Mouse (Mus musculus): ENCODE measurements around the gene Gm15097.
"Not testable (repeated sequence)": the region's sequence is repeated elsewhere in the genome, so short reads cannot be mapped to it uniquely, and the experiment has no call there.

The Gm15097 gene

DNA sequence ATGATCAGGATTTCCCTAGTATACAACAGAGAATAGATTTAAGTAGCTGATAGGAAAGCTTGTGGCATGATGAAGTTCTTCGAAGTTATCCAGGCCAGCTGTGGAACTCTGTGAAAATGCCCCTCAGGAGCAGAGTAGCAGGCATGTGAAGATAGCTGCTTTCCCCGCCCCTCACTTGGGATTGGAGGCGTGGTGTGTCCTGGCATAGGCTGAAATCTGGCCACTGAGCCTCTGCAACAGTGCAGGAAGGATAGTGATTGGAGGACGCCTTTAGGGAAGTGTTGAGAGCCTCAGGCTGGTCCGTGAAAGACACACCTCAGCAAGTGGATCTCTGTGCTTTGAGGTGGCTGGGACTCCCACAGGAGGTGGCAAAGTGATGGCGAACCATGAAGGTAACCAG is at the start of gene Gm15097:
Gm15097 (plus strand) TSS at position 301 of the 400 bp plus-strand sequence.
- DNase-seq (ENCODE audit: low spot score): not testable (repeated sequence)

DNA sequence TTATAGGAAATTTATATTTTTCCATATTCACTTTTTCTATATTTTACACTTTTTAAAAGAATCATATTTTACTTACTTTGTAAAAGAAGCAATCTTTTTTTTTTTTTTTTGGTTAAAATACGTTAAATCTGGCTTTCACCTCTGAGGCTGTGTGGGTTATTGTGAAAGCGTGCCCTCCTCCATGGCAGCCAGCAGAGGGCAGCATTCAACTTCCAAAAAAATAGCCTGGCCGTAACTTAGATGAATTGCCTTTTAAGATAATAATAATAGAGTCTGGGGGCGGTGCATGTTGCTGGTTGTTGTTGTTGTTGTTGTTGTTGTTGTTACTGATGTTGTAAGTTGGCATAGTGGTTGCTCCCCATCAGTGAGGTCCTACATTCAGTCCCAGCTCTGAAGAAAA is 21.4 kb upstream of the Gm15097 start:
- DNase-seq (ENCODE audit: low spot score): peak; percentile 26

DNA sequence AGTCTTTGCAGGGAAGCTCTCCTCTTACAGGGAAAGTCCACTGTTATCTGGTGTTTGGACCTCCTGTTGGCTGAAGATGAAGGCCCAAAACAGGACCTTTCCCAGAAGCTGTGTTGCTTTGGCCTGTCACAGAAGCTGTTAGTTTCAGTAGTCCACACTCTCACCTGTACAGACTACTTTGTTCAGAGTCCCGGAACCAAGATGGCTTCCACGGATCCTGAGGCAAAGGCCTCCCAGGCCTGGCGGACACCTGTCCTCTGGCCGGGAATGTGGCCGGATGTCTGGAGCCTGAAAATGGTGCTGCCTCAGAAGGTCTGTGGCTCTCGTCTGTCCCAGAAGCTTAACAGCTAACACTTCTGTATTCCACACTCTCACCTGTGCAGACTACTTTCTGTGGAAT is 26.9 kb downstream of the Gm15097 start:
- DNase-seq (ENCODE audit: low spot score): not testable (repeated sequence)

All from urinary bladder, postnatal 25 days (tissue).